Mouse (Mus musculus): ENCODE data around the gene Espn.

DNA sequence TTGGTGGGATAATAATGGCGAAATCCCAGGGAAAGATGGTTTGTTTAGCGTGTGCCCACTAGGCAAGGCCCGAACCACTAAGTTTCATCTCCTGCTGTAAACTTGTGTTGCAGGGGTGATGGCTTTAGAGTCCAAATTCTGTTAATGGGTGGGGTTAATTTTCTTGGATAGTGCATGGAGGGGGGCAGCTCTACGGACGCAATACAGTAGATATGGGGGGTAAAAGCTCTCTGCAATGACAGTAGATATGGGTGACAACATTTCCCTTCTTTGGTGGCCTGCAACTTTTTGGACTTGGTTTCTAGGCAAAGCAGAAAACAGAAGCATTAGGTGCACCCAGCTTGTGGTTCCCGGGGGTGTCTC lies 25.0 kb upstream of the Espn start:
- TF ChIP-seq EP300 (IDR thresholded peaks at IDR 0.05) (no peak), CTCF (IDR thresholded peaks at IDR 0.05) (no peak)

Data from lung, postnatal 0 days (tissue).